ENCODE assay signal across 19 mouse cellular contexts in genomic region chr1:34709089-34709488, GRCm38 (mm10).
DNase-seq lines count a peak whose midpoint lies in the region; TF ChIP-seq lines count a peak whose summit lies in the region.
"Had no signal": no experiment of that assay in that cellular context is flagged by ENCODE, and none has a peak within 500 bp of the region (broad histone marks: within the 10 kb centered on the region; RNA-seq: fewer than 3 reads in every experiment).

No protein-coding gene starts in this region.

- H3K27ac ChIP-seq in left cerebral cortex, adult 2 months, result no peak overlapping the region
- H3K27ac ChIP-seq: embryonic facial prominence, embryonic 13.5 days; forebrain, embryonic 13.5 days; gastrocnemius, adult 2 months; heart, embryonic 10.5 days; hindbrain, embryonic 12.5 days had no signal

- intact Hi-C loops in left cerebral cortex, adult 2 months (cut with DNase I), result no loop called here

- peak; percentile 1 for DNase-seq in heart, adult 11 months
- no peak for DNase-seq in heart, adult 18-20 months
- DNase-seq in left cerebral cortex, adult 9 months (ENCODE audit: low spot score in 2 of 2), result peak; percentile 13 to 19
- no peak for DNase-seq in left cerebral cortex, adult 2 months (ENCODE audit: extremely low spot score in 1 of 2, low spot score in 2 of 2)
- peak; percentile 9 to 53 for DNase-seq in right cerebral cortex, postnatal 36 days (ENCODE audit: low spot score in 2 of 2)
- DNase-seq in right cerebral cortex, postnatal 14 days, result no peak
- DNase-seq in gastrocnemius, adult 18-20 months (ENCODE audit: low spot score), result no peak
- DNase-seq: adrenal gland, postnatal 14 days; cerebellum, adult 18-20 months; cerebellum, adult 9-11 months; cerebellum, postnatal 36 days; gastrocnemius, adult 2 months; gastrocnemius, postnatal 25 days; heart, postnatal 10 days; heart, postnatal 4 days had no signal

- H3K4me3 ChIP-seq in left cerebral cortex, adult 2 months, result no peak overlapping the region
- H3K4me3 ChIP-seq: embryonic facial prominence, embryonic 13.5 days; forebrain, embryonic 13.5 days; gastrocnemius, adult 2 months; heart, embryonic 10.5 days; hindbrain, embryonic 12.5 days had no signal

- TF ChIP-seq CTCF in left cerebral cortex, adult 2 months (IDR thresholded peaks at IDR 0.05), result no peak

Comparison
In these comparisons a context has a peak if more than half of its experiments do, and no peak if none do; other contexts are left out.
1. DNase-seq: peak in heart, adult 11 months (single experiment), left cerebral cortex, adult 9 months (2 of 2) and right cerebral cortex, postnatal 36 days (2 of 2); none in heart, adult 18-20 months (0 of 2), left cerebral cortex, adult 2 months (0 of 2), right cerebral cortex, postnatal 14 days (single experiment) and gastrocnemius, adult 18-20 months (single experiment).